Mouse (Mus musculus): ENCODE results near the gene Rab40c. TPM values are rescaled to one million over a fixed set of nuclear protein-coding genes. Genes with fewer than 3 reads are reported as not detected.

Gene Rab40c
- total and polyA plus RNA-seq, 2 experiments: 6.1 to 24.1 TPM

GRCm38 (mm10) chr17:25945517-25946155 is 26.1 kb upstream of the Rab40c start:
- no peaks in the 10 kb centered on the region for H3K27me3 ChIP-seq (ENCODE audit: control insufficient read depth, insufficient read depth, low read length)
- 77% methylated on average over 9 of the region's 9 CpGs for WGBS
- TF ChIP-seq POLR2A (IDR thresholded peaks at IDR 0.05; ENCODE audit: extremely low read depth, insufficient read depth, low read length) (no peak), CTCF (IDR thresholded peaks at IDR 0.05; ENCODE audit: low read depth, low read length) (no peak)
- H3K4me1 ChIP-seq (ENCODE audit: control insufficient read depth, insufficient read depth, low read length): peaks cover 6% of the 10 kb centered on the region
- H3K36me3 ChIP-seq (ENCODE audit: control insufficient read depth, insufficient read depth, low read length): no peaks in the 10 kb centered on the region
- no peak overlapping the region for H3K9ac ChIP-seq (ENCODE audit: low read depth, low read length)
- H3K27ac ChIP-seq (replicated peaks; ENCODE audit: insufficient read depth, low read depth, low read length): no peak overlapping the region
- H3K4me3 ChIP-seq (ENCODE audit: insufficient read depth, low read depth, low read length): no peak overlapping the region
- DNase-seq (ENCODE audit: extremely low read depth, low read depth, low spot score): no peak
- H3K79me2 ChIP-seq (ENCODE audit: control insufficient read depth, insufficient read depth, low read length): 0 out of 2 replicates have a peak, but pooled peaks cover 2% of the 10 kb centered on the region

- 67% methylated on average over 6 of the region's 6 CpGs for WGBS
- H3K9ac ChIP-seq (ENCODE audit: low read depth, low read length): no peak within 1 kb of the TSS
- DNase-seq (ENCODE audit: extremely low read depth, low read depth, low spot score): no peak
- no peaks in the 10 kb centered on the region for H3K36me3 ChIP-seq (ENCODE audit: control insufficient read depth, insufficient read depth, low read length)
- no peak for TF ChIP-seq CTCF (IDR thresholded peaks at IDR 0.05; ENCODE audit: low read depth, low read length)
- no peak for TF ChIP-seq POLR2A (IDR thresholded peaks at IDR 0.05; ENCODE audit: extremely low read depth, insufficient read depth, low read length)
- no peaks in the 10 kb centered on the region for H3K27me3 ChIP-seq (ENCODE audit: control insufficient read depth, insufficient read depth, low read length)
- H3K79me2 ChIP-seq (ENCODE audit: control insufficient read depth, insufficient read depth, low read length): peaks cover 4% of the 10 kb centered on the region; the same call in 1 of the 2 replicates
- peaks cover 7% of the 10 kb centered on the region for H3K4me1 ChIP-seq (ENCODE audit: control insufficient read depth, insufficient read depth, low read length)
- H3K4me3 ChIP-seq (ENCODE audit: insufficient read depth, low read depth, low read length): no peak within 1 kb of the TSS
- H3K27ac ChIP-seq (replicated peaks; ENCODE audit: insufficient read depth, low read depth, low read length): no peak within 1 kb of the TSS
Observed at GRCm38 (mm10) chr17:25944366-25945163, 25.0 kb upstream of the Rab40c start, which contains the start of the genes Pigq and Nhlrc4. TSS of gene Pigq (minus strand) at chr17:25944936. TSS of gene Nhlrc4 (minus strand) at chr17:25944961.

- no peak overlapping the region for H3K27ac ChIP-seq (replicated peaks; ENCODE audit: insufficient read depth, low read depth, low read length)
- H3K27me3 ChIP-seq (ENCODE audit: control insufficient read depth, insufficient read depth, low read length): no peaks in the 10 kb centered on the region
Observed at GRCm38 (mm10) chr17:25943769-25944168, 24.2 kb upstream of the Rab40c start.

GRCm38 (mm10) chr17:25943221-25943620 is 23.7 kb upstream of the Rab40c start:
- no peak overlapping the region for H3K27ac ChIP-seq (replicated peaks; ENCODE audit: insufficient read depth, low read depth, low read length)
- peaks cover 7% of the 10 kb centered on the region for H3K4me1 ChIP-seq (ENCODE audit: control insufficient read depth, insufficient read depth, low read length)
- no peaks in the 10 kb centered on the region for H3K27me3 ChIP-seq (ENCODE audit: control insufficient read depth, insufficient read depth, low read length)
- H3K36me3 ChIP-seq (ENCODE audit: control insufficient read depth, insufficient read depth, low read length): no peaks in the 10 kb centered on the region
- peaks cover 4% of the 10 kb centered on the region; the same call in 1 of the 2 replicates for H3K79me2 ChIP-seq (ENCODE audit: control insufficient read depth, insufficient read depth, low read length)
- H3K4me3 ChIP-seq (ENCODE audit: insufficient read depth, low read depth, low read length): no peak overlapping the region
- TF ChIP-seq CTCF (IDR thresholded peaks at IDR 0.05; ENCODE audit: low read depth, low read length) (no peak), POLR2A (IDR thresholded peaks at IDR 0.05; ENCODE audit: extremely low read depth, insufficient read depth, low read length) (no peak)
- DNase-seq (ENCODE audit: extremely low read depth, low read depth, low spot score): no peak
- 85% methylated on average over 3 of the region's 3 CpGs for WGBS
- H3K9ac ChIP-seq (ENCODE audit: low read depth, low read length): no peak overlapping the region

More at GRCm38 (mm10) chr17:25943769-25944168, 24.2 kb upstream of the Rab40c start:
- no peak overlapping the region for H3K9ac ChIP-seq (ENCODE audit: low read depth, low read length)
- H3K79me2 ChIP-seq (ENCODE audit: control insufficient read depth, insufficient read depth, low read length): peaks cover 4% of the 10 kb centered on the region; the same call in 1 of the 2 replicates
- H3K4me3 ChIP-seq (ENCODE audit: insufficient read depth, low read depth, low read length): no peak overlapping the region
- TF ChIP-seq POLR2A (IDR thresholded peaks at IDR 0.05; ENCODE audit: extremely low read depth, insufficient read depth, low read length): no peak
- no peak for TF ChIP-seq CTCF (IDR thresholded peaks at IDR 0.05; ENCODE audit: low read depth, low read length)
- H3K36me3 ChIP-seq (ENCODE audit: control insufficient read depth, insufficient read depth, low read length): no peaks in the 10 kb centered on the region
- WGBS: 86% methylated on average over 9 of the region's 9 CpGs
- peaks cover 7% of the 10 kb centered on the region for H3K4me1 ChIP-seq (ENCODE audit: control insufficient read depth, insufficient read depth, low read length)
- DNase-seq (ENCODE audit: extremely low read depth, low read depth, low spot score): no peak

- peaks cover 5% of the 10 kb centered on the region; the same call in 1 of the 2 replicates for H3K79me2 ChIP-seq (ENCODE audit: control insufficient read depth, insufficient read depth, low read length)
- H3K27me3 ChIP-seq (ENCODE audit: control insufficient read depth, insufficient read depth, low read length): no peaks in the 10 kb centered on the region
- H3K27ac ChIP-seq (replicated peaks; ENCODE audit: insufficient read depth, low read depth, low read length): no peak overlapping the region
- no peak for TF ChIP-seq CTCF (IDR thresholded peaks at IDR 0.05; ENCODE audit: low read depth, low read length)
- TF ChIP-seq POLR2A (IDR thresholded peaks at IDR 0.05; ENCODE audit: extremely low read depth, insufficient read depth, low read length): no peak
- peaks cover 7% of the 10 kb centered on the region for H3K4me1 ChIP-seq (ENCODE audit: control insufficient read depth, insufficient read depth, low read length)
- 83% methylated on average over 2 of the region's 2 CpGs for WGBS
- H3K4me3 ChIP-seq (ENCODE audit: insufficient read depth, low read depth, low read length): no peak overlapping the region
- no peaks in the 10 kb centered on the region for H3K36me3 ChIP-seq (ENCODE audit: control insufficient read depth, insufficient read depth, low read length)
- DNase-seq (ENCODE audit: extremely low read depth, low read depth, low spot score): no peak
- no peak overlapping the region for H3K9ac ChIP-seq (ENCODE audit: low read depth, low read length)
Observed at GRCm38 (mm10) chr17:25942597-25943151, 23.1 kb upstream of the Rab40c start.

Measured in liver, adult 2 months (tissue).